Mouse (Mus musculus): Measurements from ENCODE around the gene Zfp639. TPM values are rescaled to one million over a fixed set of nuclear protein-coding genes. Genes with fewer than 3 reads are reported as not detected.

The Zfp639 gene
- polyA plus RNA-seq, 1 experiment from 2014 or later = 39.6 TPM

- Histone ChIP-seq H3K4me2 (replicated peaks) (no peak overlapping the region), H3K9me3 (ENCODE audit: control insufficient read depth, low read length) (no peaks in the 10 kb centered on the region), H3K9ac (no peak overlapping the region), H3K4me1 (replicated peaks; ENCODE audit: control insufficient read depth, insufficient read depth, low read length) (no peaks in the 10 kb centered on the region), H3K4me3 (replicated peaks; ENCODE audit: low read length) (no peak overlapping the region), H3K27ac (no peak overlapping the region), H3K36me3 (replicated peaks; ENCODE audit: control insufficient read depth, insufficient read depth) (no peaks in the 10 kb centered on the region), H3K27me3 (ENCODE audit: control insufficient read depth, insufficient read depth, low read length) (no peaks in the 10 kb centered on the region)
- no peak for ATAC-seq (ENCODE audit: low FRiP score)
- 78% methylated on average over 4 of the region's 4 CpGs for WGBS
- DNase-seq (ENCODE audit: low spot score) = no peak
These were observed 23.5 kb upstream of the Zfp639 start for GRCm38 (mm10) chr3:32486543-32486942.

GRCm38 (mm10) chr3:32488172-32488571 lies 21.9 kb upstream of the Zfp639 start:
- ATAC-seq (ENCODE audit: low FRiP score) = no peak
- Histone ChIP-seq H3K9ac (no peak overlapping the region), H3K27ac (no peak overlapping the region), H3K27me3 (ENCODE audit: control insufficient read depth, insufficient read depth, low read length) (no peaks in the 10 kb centered on the region), H3K4me1 (replicated peaks; ENCODE audit: control insufficient read depth, insufficient read depth, low read length) (no peaks in the 10 kb centered on the region), H3K4me3 (replicated peaks; ENCODE audit: low read length) (no peak overlapping the region), H3K4me2 (replicated peaks) (no peak overlapping the region), H3K36me3 (replicated peaks; ENCODE audit: control insufficient read depth, insufficient read depth) (no peaks in the 10 kb centered on the region), H3K9me3 (ENCODE audit: control insufficient read depth, low read length) (no peaks in the 10 kb centered on the region)
- DNase-seq (ENCODE audit: low spot score) = no peak
- WGBS = 90% methylated on average over 6 of the region's 6 CpGs

GRCm38 (mm10) chr3:32490076-32490927 lies 19.8 kb upstream of the Zfp639 start:
- H3K9ac ChIP-seq = no peak overlapping the region
- H3K36me3 ChIP-seq (replicated peaks; ENCODE audit: control insufficient read depth, insufficient read depth) = no peaks in the 10 kb centered on the region
- no peaks in the 10 kb centered on the region for H3K4me1 ChIP-seq (replicated peaks; ENCODE audit: control insufficient read depth, insufficient read depth, low read length)
- H3K4me3 ChIP-seq (replicated peaks; ENCODE audit: low read length) = no peak overlapping the region
- no peaks in the 10 kb centered on the region for H3K27me3 ChIP-seq (ENCODE audit: control insufficient read depth, insufficient read depth, low read length)
- H3K4me2 ChIP-seq (replicated peaks) = no peak overlapping the region
- no peak for ATAC-seq (ENCODE audit: low FRiP score)
- H3K27ac ChIP-seq = no peak overlapping the region
- no peaks in the 10 kb centered on the region for H3K9me3 ChIP-seq (ENCODE audit: control insufficient read depth, low read length)
- no peak for DNase-seq (ENCODE audit: low spot score)
- WGBS = 83% methylated on average over 15 of the region's 15 CpGs

- Histone ChIP-seq H3K4me1 (replicated peaks; ENCODE audit: control insufficient read depth, insufficient read depth, low read length) (no peaks in the 10 kb centered on the region), H3K27me3 (ENCODE audit: control insufficient read depth, insufficient read depth, low read length) (no peaks in the 10 kb centered on the region), H3K4me2 (replicated peaks) (no peak overlapping the region), H3K9ac (no peak overlapping the region), H3K4me3 (replicated peaks; ENCODE audit: low read length) (no peak overlapping the region), H3K9me3 (ENCODE audit: control insufficient read depth, low read length) (no peaks in the 10 kb centered on the region), H3K36me3 (replicated peaks; ENCODE audit: control insufficient read depth, insufficient read depth) (no peaks in the 10 kb centered on the region), H3K27ac (no peak overlapping the region)
- no peak for ATAC-seq (ENCODE audit: low FRiP score)
- DNase-seq (ENCODE audit: low spot score) = no peak
These were observed 19.1 kb upstream of the Zfp639 start for GRCm38 (mm10) chr3:32490928-32491315.

GRCm38 (mm10) chr3:32492097-32493090 lies 17.7 kb upstream of the Zfp639 start, which contains the start of gene Kcnmb3:
Kcnmb3 (minus strand) TSS chr3:32492231.
- ATAC-seq (ENCODE audit: low FRiP score) = no peak
- no peaks in the 10 kb centered on the region for H3K27me3 ChIP-seq (ENCODE audit: control insufficient read depth, insufficient read depth, low read length)
- no peaks in the 10 kb centered on the region for H3K36me3 ChIP-seq (replicated peaks; ENCODE audit: control insufficient read depth, insufficient read depth)
- no peak for DNase-seq (ENCODE audit: low spot score)
- H3K9me3 ChIP-seq (ENCODE audit: control insufficient read depth, low read length) = no peaks in the 10 kb centered on the region
- no peaks in the 10 kb centered on the region for H3K4me1 ChIP-seq (replicated peaks; ENCODE audit: control insufficient read depth, insufficient read depth, low read length)
- H3K27ac ChIP-seq = no peak within 1 kb of the TSS
- 88% methylated on average over 11 of the region's 11 CpGs for WGBS
- no peak within 1 kb of the TSS for H3K4me2 ChIP-seq (replicated peaks)
- H3K4me3 ChIP-seq (replicated peaks; ENCODE audit: low read length) = no peak within 1 kb of the TSS
- no peak within 1 kb of the TSS for H3K9ac ChIP-seq

GRCm38 (mm10) chr3:32494387-32495087 lies 15.5 kb upstream of the Zfp639 start:
- H3K36me3 ChIP-seq (replicated peaks; ENCODE audit: control insufficient read depth, insufficient read depth) = no peaks in the 10 kb centered on the region
- H3K9me3 ChIP-seq (ENCODE audit: control insufficient read depth, low read length) = no peaks in the 10 kb centered on the region
- no peaks in the 10 kb centered on the region for H3K4me1 ChIP-seq (replicated peaks; ENCODE audit: control insufficient read depth, insufficient read depth, low read length)
- ATAC-seq (ENCODE audit: low FRiP score) = no peak
- no peak for DNase-seq (ENCODE audit: low spot score)
- no peak overlapping the region for H3K4me2 ChIP-seq (replicated peaks)
- H3K27ac ChIP-seq = no peak overlapping the region
- H3K4me3 ChIP-seq (replicated peaks; ENCODE audit: low read length) = no peak overlapping the region
- 90% methylated on average over 8 of the region's 8 CpGs for WGBS
- no peak overlapping the region for H3K9ac ChIP-seq
- no peaks in the 10 kb centered on the region for H3K27me3 ChIP-seq (ENCODE audit: control insufficient read depth, insufficient read depth, low read length)

GRCm38 (mm10) chr3:32495088-32495770 lies 14.8 kb upstream of the Zfp639 start:
- no peaks in the 10 kb centered on the region for H3K4me1 ChIP-seq (replicated peaks; ENCODE audit: control insufficient read depth, insufficient read depth, low read length)
- no peak for ATAC-seq (ENCODE audit: low FRiP score)
- H3K4me3 ChIP-seq (replicated peaks; ENCODE audit: low read length) = no peak overlapping the region
- WGBS = 29% methylated on average over 8 of the region's 8 CpGs
- H3K4me2 ChIP-seq (replicated peaks) = no peak overlapping the region
- no peak for DNase-seq (ENCODE audit: low spot score)
- no peak overlapping the region for H3K9ac ChIP-seq
- no peaks in the 10 kb centered on the region for H3K9me3 ChIP-seq (ENCODE audit: control insufficient read depth, low read length)
- no peaks in the 10 kb centered on the region for H3K27me3 ChIP-seq (ENCODE audit: control insufficient read depth, insufficient read depth, low read length)
- H3K27ac ChIP-seq = no peak overlapping the region
- no peaks in the 10 kb centered on the region for H3K36me3 ChIP-seq (replicated peaks; ENCODE audit: control insufficient read depth, insufficient read depth)

GRCm38 (mm10) chr3:32495856-32496710 lies 14.0 kb upstream of the Zfp639 start:
- Histone ChIP-seq H3K27ac (no peak overlapping the region), H3K4me2 (replicated peaks) (no peak overlapping the region), H3K4me1 (replicated peaks; ENCODE audit: control insufficient read depth, insufficient read depth, low read length) (no peaks in the 10 kb centered on the region), H3K9ac (no peak overlapping the region), H3K4me3 (replicated peaks; ENCODE audit: low read length) (no peak overlapping the region), H3K9me3 (ENCODE audit: control insufficient read depth, low read length) (no peaks in the 10 kb centered on the region), H3K27me3 (ENCODE audit: control insufficient read depth, insufficient read depth, low read length) (no peaks in the 10 kb centered on the region), H3K36me3 (replicated peaks; ENCODE audit: control insufficient read depth, insufficient read depth) (no peaks in the 10 kb centered on the region)
- DNase-seq (ENCODE audit: low spot score) (no peak), ATAC-seq (ENCODE audit: low FRiP score) (no peak)
- 38% methylated on average over 8 of the region's 8 CpGs for WGBS
